Mouse (Mus musculus) megakaryocyte, embryonic 14.5 days (primary cell): Measurements from ENCODE around the gene Cd47.

Source experiments
- FLI1 ChIP-seq: IDR thresholded peaks from 2 replicates; pipeline ENCODE4 v1.6.1; 2012; ENCODE audit warnings: low read length, inconsistent platforms, mixed read lengths
- GATA1 ChIP-seq: IDR thresholded peaks from 3 replicates; pipeline ENCODE4 v1.6.1; 2012; ENCODE audit warnings: mixed read lengths, low read length, inconsistent platforms, borderline replicate concordance

DNA sequence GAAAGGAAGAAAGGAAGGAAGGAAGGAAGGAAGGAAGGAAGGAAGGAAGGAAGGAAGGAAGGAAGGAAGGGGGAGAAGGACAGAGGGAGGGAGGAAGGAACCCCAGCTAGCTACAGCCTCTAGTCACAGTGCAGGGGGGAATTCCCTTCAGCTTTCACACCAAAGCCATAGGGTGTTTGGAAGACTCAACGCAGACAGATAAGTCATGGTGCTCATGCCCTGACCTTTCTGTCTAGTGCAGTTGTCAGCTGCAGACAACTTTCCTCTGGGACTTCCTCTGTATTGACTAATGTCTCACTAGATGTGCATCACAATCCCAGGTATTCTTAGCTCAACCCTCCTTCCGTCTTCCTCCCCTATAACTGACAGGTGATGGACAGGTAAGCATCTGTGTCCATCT is 3.4 kb upstream of the Cd47 start:
- no peak for TF ChIP-seq GATA1
- no peak for TF ChIP-seq FLI1
